Mouse (Mus musculus): ENCODE measurements around the gene Tubgcp6. TPM values are rescaled to one million over a fixed set of nuclear protein-coding genes. Genes with fewer than 3 reads are reported as not detected.

Tubgcp6 gene
- polyA plus RNA-seq, 1 experiment from 2014 or later = 20.7 TPM

DNA sequence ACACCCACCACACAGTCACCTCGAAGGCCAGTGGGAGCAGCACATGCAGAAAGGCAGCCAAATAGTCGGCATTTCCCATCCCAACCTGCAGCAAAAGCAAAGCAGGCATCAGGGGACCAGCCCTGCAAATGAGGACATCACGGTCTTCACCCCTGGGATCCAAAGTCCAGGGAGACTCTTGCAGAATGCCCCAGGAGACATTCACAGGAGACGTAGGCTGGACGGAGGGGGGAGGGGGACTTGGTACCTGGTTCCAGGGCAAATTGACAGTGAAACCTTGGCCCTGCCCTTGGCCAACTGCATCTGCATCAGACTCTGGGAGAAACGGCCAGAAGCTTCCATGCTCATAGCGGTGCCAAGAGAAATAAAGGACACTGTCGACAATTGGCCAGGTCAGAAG, 3.7 kb upstream of the Tubgcp6 start:
- no peaks in the 10 kb centered on the region for H3K27me3 ChIP-seq
- WGBS = 88% methylated on average over 8 of the region's 8 CpGs
- no peak overlapping the region for H3K27ac ChIP-seq
- no peak overlapping the region for H3K4me3 ChIP-seq
- H3K4me2 ChIP-seq (replicated peaks) = no peak overlapping the region
- no peaks in the 10 kb centered on the region for H3K36me3 ChIP-seq
- peaks cover 25% of the 10 kb centered on the region for H3K4me1 ChIP-seq
- ATAC-seq (ENCODE audit: insufficient number of reproducible peaks, insufficient read depth, low FRiP score, low TSS enrichment) = no peak
- H3K9ac ChIP-seq = no peak overlapping the region
- no peaks in the 10 kb centered on the region for H3K9me3 ChIP-seq

DNA sequence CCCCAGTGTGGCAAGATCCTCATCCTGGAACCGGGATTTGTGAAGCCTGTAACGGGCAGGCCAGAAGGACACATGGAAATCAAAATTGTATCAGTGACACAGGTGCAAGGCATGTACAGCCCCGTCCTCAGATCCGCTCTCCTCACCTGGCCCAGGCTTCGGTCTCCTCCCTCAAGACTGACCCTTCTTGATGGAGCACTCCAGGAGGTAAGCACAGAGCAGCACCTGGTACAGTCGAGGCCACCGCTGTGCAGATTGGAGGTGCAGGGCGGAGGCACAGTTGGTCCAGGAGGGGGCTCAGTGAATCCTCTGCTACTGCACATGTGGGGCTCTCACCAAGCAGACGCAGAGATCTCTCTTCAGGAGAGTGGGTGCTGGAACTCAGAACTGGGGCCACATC, 2.4 kb upstream of the Tubgcp6 start:
- WGBS = 96% methylated on average over 9 of the region's 9 CpGs
- Histone ChIP-seq H3K36me3 (no peaks in the 10 kb centered on the region), H3K4me3 (no peak overlapping the region), H3K9me3 (no peaks in the 10 kb centered on the region), H3K4me2 (replicated peaks) (no peak overlapping the region), H3K9ac (no peak overlapping the region), H3K27ac (no peak overlapping the region), H3K27me3 (no peaks in the 10 kb centered on the region), H3K4me1 (peaks cover 37% of the 10 kb centered on the region)
- ATAC-seq (ENCODE audit: insufficient number of reproducible peaks, insufficient read depth, low FRiP score, low TSS enrichment) = no peak

GRCm38 (mm10) chr15:89124312-89124711, 1.4 kb upstream of the Tubgcp6 start:
- Histone ChIP-seq H3K4me3 (no peak overlapping the region), H3K27me3 (no peaks in the 10 kb centered on the region), H3K9me3 (no peaks in the 10 kb centered on the region), H3K4me1 (peaks cover 41% of the 10 kb centered on the region), H3K27ac (0 out of 2 replicates have a peak overlapping the region, but pooled peaks have one; percentile 69), H3K4me2 (replicated peaks) (no peak overlapping the region), H3K9ac (no peak overlapping the region), H3K36me3 (no peaks in the 10 kb centered on the region)
- ATAC-seq (ENCODE audit: insufficient number of reproducible peaks, insufficient read depth, low FRiP score, low TSS enrichment) = no peak
- WGBS = 87% methylated on average over 3 of the region's 3 CpGs

- 22% methylated on average over 11 of the region's 11 CpGs for WGBS
- Histone ChIP-seq H3K27ac (peak overlapping the region; percentile 69), H3K36me3 (peaks cover 5% of the 10 kb centered on the region), H3K9ac (peak overlapping the region; percentile 85), H3K4me2 (replicated peaks) (peak overlapping the region; percentile 98), H3K4me3 (peak overlapping the region; percentile 79), H3K27me3 (no peaks in the 10 kb centered on the region), H3K4me1 (peaks cover 38% of the 10 kb centered on the region), H3K9me3 (no peaks in the 10 kb centered on the region)
- ATAC-seq (ENCODE audit: insufficient number of reproducible peaks, insufficient read depth, low FRiP score, low TSS enrichment) = no peak
These were observed 683 bp upstream of the Tubgcp6 start for GRCm38 (mm10) chr15:89123595-89123994.

GRCm38 (mm10) chr15:89118007-89118406, 4.9 kb downstream of the Tubgcp6 start:
- Histone ChIP-seq H3K27ac (no peak overlapping the region), H3K36me3 (peaks cover 47% of the 10 kb centered on the region), H3K9me3 (no peaks in the 10 kb centered on the region), H3K4me2 (replicated peaks) (no peak overlapping the region), H3K4me1 (peaks cover 25% of the 10 kb centered on the region), H3K4me3 (no peak overlapping the region), H3K9ac (no peak overlapping the region), H3K27me3 (no peaks in the 10 kb centered on the region)
- ATAC-seq (ENCODE audit: insufficient number of reproducible peaks, insufficient read depth, low FRiP score, low TSS enrichment) = no peak

DNA sequence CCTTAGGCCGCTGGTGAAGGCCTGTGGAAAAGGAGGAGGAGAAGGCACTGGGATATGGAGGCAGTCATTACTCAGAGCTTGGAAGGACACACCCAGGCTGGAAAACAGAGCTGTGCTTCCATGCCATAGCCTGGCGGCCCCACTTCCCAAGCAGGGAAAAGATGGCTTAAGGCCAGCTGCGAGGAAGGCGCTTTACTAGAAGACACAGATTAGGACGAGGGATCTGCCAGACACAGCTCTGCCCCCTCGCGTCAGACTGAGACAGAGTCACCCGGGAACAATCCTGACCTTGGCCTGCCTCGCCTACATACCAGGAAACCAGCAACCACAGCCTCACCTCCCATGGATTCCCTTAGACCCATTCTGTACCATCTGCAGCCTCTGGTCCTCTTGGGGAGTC, 12.8 kb downstream of the Tubgcp6 start:
- Histone ChIP-seq H3K27me3 (no peaks in the 10 kb centered on the region), H3K4me1 (no peaks in the 10 kb centered on the region), H3K27ac (no peak overlapping the region), H3K9ac (no peak overlapping the region), H3K4me3 (no peak overlapping the region), H3K9me3 (no peaks in the 10 kb centered on the region), H3K36me3 (peaks cover 87% of the 10 kb centered on the region), H3K4me2 (replicated peaks) (no peak overlapping the region)
- WGBS = 80% methylated on average over 9 of the region's 9 CpGs
- no peak for ATAC-seq (ENCODE audit: insufficient number of reproducible peaks, insufficient read depth, low FRiP score, low TSS enrichment)

DNA sequence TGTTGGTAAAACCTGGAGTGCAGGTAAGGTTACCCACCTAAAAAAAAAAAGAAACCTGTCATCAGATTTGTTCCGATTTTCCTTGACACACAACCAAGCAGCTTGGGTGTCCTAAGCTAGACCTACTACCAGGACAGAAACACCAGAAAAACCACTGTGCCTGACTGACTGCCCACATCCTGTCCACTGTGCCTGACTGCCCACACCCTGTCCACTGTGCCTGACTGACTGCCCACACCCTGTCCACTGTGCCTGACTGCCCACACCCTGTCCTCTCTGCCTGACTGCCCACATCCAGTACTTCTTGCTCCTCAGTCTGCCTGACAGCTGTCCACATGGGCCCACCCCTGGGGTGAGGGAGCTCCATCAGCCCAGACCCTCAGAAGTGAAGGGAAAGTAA, 15.9 kb downstream of the Tubgcp6 start:
- ATAC-seq (ENCODE audit: insufficient number of reproducible peaks, insufficient read depth, low FRiP score, low TSS enrichment) = no peak
- Histone ChIP-seq H3K27ac (no peak overlapping the region), H3K9me3 (no peaks in the 10 kb centered on the region), H3K4me3 (no peak overlapping the region), H3K27me3 (no peaks in the 10 kb centered on the region), H3K4me1 (no peaks in the 10 kb centered on the region), H3K4me2 (replicated peaks) (no peak overlapping the region), H3K9ac (no peak overlapping the region), H3K36me3 (peaks cover 98% of the 10 kb centered on the region)
- WGBS = 88% methylated on average over 1 of the region's 1 CpGs

GRCm38 (mm10) chr15:89106073-89106472, 16.8 kb downstream of the Tubgcp6 start:
- peaks cover 99% of the 10 kb centered on the region for H3K36me3 ChIP-seq
- no peak overlapping the region for H3K9ac ChIP-seq
- ATAC-seq (ENCODE audit: insufficient number of reproducible peaks, insufficient read depth, low FRiP score, low TSS enrichment) = no peak
- H3K27me3 ChIP-seq = no peaks in the 10 kb centered on the region
- no peak overlapping the region for H3K4me3 ChIP-seq
- no peaks in the 10 kb centered on the region for H3K9me3 ChIP-seq
- H3K4me1 ChIP-seq = no peaks in the 10 kb centered on the region
- H3K4me2 ChIP-seq (replicated peaks) = no peak overlapping the region
- no peak overlapping the region for H3K27ac ChIP-seq
- 89% methylated on average over 13 of the region's 13 CpGs for WGBS

GRCm38 (mm10) chr15:89104425-89104824, 18.5 kb downstream of the Tubgcp6 start:
- 94% methylated on average over 8 of the region's 8 CpGs for WGBS

DNA sequence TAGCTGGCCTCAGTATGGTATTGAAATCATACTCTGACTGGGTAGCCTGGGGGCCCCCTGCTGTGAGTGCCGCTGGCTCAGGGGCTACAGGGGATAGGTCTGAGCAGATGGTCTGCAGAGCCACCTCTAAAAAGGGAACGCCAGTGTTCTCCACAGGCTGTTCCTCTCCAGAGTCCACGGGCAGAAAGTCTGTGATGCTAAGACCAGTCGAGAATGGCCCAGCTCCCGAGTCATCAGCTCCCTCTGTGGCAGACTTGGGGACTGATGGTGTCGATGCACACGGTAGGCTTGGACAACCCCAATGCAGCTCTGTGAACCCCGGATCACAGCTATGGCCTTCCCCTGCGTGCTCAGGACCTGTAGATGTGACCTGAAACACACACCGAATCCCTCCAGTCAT, 19.0 kb downstream of the Tubgcp6 start:
- Histone ChIP-seq H3K27me3 (no peaks in the 10 kb centered on the region), H3K4me1 (no peaks in the 10 kb centered on the region), H3K27ac (no peak overlapping the region), H3K9ac (no peak overlapping the region), H3K4me2 (replicated peaks) (no peak overlapping the region), H3K36me3 (peaks cover 100% of the 10 kb centered on the region), H3K9me3 (no peaks in the 10 kb centered on the region), H3K4me3 (no peak overlapping the region)
- ATAC-seq (ENCODE audit: insufficient number of reproducible peaks, insufficient read depth, low FRiP score, low TSS enrichment) = no peak
- WGBS = 88% methylated on average over 10 of the region's 10 CpGs

More at GRCm38 (mm10) chr15:89104425-89104824, 18.5 kb downstream of the Tubgcp6 start:
- Histone ChIP-seq H3K27me3 (no peaks in the 10 kb centered on the region), H3K4me3 (no peak overlapping the region), H3K9me3 (no peaks in the 10 kb centered on the region), H3K9ac (no peak overlapping the region), H3K4me1 (no peaks in the 10 kb centered on the region), H3K36me3 (peaks cover 100% of the 10 kb centered on the region), H3K27ac (no peak overlapping the region), H3K4me2 (replicated peaks) (no peak overlapping the region)
- ATAC-seq (ENCODE audit: insufficient number of reproducible peaks, insufficient read depth, low FRiP score, low TSS enrichment) = no peak

GRCm38 (mm10) chr15:89102646-89103045, 20.3 kb downstream of the Tubgcp6 start:
- 75% methylated on average over 5 of the region's 5 CpGs for WGBS
- no peaks in the 10 kb centered on the region for H3K9me3 ChIP-seq
- no peaks in the 10 kb centered on the region for H3K27me3 ChIP-seq
- H3K4me1 ChIP-seq = no peaks in the 10 kb centered on the region
- H3K9ac ChIP-seq = no peak overlapping the region
- peaks cover 98% of the 10 kb centered on the region for H3K36me3 ChIP-seq
- no peak overlapping the region for H3K27ac ChIP-seq
- H3K4me2 ChIP-seq (replicated peaks) = no peak overlapping the region
- no peak for ATAC-seq (ENCODE audit: insufficient number of reproducible peaks, insufficient read depth, low FRiP score, low TSS enrichment)
- H3K4me3 ChIP-seq = no peak overlapping the region

DNA sequence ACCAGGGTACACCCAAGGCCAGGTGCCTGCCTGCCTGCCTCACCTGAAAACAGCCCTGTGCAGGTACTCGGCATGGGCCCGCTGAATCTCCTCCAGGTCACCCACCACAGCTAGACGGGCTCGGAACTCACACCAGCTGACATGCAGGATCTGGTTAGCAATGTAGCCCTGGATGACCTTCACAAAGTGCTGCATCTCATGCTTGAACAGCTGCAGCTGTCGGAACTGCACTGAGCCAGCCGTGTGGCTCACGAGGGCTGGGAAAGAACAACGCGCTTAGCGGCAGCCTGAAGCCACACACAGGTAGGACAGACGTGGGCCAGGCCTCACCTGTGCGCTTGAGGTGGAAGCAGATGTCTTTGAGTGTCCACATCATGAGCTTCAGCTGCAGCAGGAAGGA, 22.1 kb downstream of the Tubgcp6 start:
- H3K4me1 ChIP-seq = no peaks in the 10 kb centered on the region
- H3K4me2 ChIP-seq (replicated peaks) = no peak overlapping the region
- H3K36me3 ChIP-seq = peaks cover 98% of the 10 kb centered on the region
- H3K9ac ChIP-seq = no peak overlapping the region
- H3K9me3 ChIP-seq = no peaks in the 10 kb centered on the region
- WGBS = 92% methylated on average over 12 of the region's 12 CpGs
- ATAC-seq (ENCODE audit: insufficient number of reproducible peaks, insufficient read depth, low FRiP score, low TSS enrichment) = no peak
- no peak overlapping the region for H3K4me3 ChIP-seq
- H3K27ac ChIP-seq = no peak overlapping the region
- H3K27me3 ChIP-seq = no peaks in the 10 kb centered on the region

GRCm38 (mm10) chr15:89098616-89099015, 24.3 kb downstream of the Tubgcp6 start:
- Histone ChIP-seq H3K36me3 (peaks cover 98% of the 10 kb centered on the region), H3K27me3 (no peaks in the 10 kb centered on the region), H3K9me3 (no peaks in the 10 kb centered on the region), H3K4me1 (no peaks in the 10 kb centered on the region), H3K27ac (no peak overlapping the region), H3K9ac (no peak overlapping the region), H3K4me3 (no peak overlapping the region), H3K4me2 (replicated peaks) (no peak overlapping the region)
- 88% methylated on average over 7 of the region's 7 CpGs for whole genome bisulfite sequencing
- no peak for ATAC-seq (ENCODE audit: insufficient number of reproducible peaks, insufficient read depth, low FRiP score, low TSS enrichment)

Measured in embryonic facial prominence, embryonic 12.5 days (tissue).